Mouse (Mus musculus) lung, postnatal 25 days (tissue): ENCODE measurements around the gene Calm1.
"Not testable (repeated sequence)": the region's sequence is repeated elsewhere in the genome, so short reads cannot be mapped to it uniquely, and the experiment has no call there.

Experiments
- DNase-seq: peaks from one replicate; pipeline ENCODE4 v3.0.0; 2022; ENCODE audit warnings: low spot score

Gene Calm1

DNA sequence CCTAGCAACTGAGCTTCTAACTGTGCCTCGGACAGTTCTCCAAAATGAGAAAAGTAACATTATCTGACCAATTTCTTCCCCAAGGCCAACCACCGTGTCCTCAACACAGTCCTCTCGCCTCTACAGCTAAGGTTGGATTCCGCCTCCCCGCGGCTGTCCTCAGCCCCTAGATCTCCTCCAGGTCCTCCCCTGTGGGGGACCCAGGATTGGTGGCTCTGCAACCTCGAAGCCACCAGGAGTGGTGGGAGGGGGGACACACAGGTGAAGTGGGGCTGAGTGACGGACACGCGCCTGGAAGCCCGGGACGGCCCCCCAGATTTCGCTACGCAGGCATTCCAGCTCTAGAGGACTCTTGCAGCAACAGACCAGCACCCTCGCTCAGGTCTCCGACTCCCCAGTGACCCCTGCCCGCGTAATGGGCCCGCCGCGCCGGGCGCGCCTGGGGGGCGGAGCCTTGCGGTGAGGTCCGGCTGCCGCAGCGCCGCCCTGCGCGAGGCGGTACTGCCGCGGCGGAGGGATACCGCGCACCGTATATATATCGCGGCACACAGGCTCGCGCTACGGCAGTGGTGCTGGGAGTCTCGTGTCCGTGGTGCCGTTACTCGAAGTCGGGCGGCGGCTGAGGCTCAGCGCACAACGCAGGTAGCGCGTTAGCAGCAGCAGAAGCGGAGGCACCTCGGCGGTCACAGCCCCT is at the start of gene Calm1:
Gene Calm1 (plus strand): TSS at position 469 of the 694 bp plus-strand sequence.
- DNase-seq: peak; percentile 93

DNA sequence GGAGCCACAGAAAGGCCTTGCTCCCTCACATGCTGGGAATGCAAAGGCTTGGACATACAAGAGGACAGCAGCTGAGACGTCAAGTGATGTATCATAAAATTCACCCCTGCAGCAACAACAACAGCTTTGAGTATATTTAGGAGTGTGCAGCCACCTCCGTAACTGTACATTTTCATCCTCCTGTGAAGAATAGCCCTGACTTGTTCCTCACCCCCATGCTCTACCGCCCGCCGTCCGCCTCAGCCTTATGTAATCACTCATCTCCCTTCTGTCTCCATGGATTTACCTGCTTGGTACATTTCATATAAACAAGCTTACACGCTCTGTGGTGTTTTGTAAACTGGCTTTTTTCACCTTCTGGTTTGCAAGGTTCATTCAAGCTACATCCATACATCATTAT is 46.8 kb upstream of the Calm1 start:
- no peak for DNase-seq

- DNase-seq: peak; percentile 96
Measured at GRCm38 (mm10) chr12:100159261-100159975, 39.8 kb upstream of the Calm1 start, which contains the start of gene Nrde2. Gene Nrde2 (minus strand): TSS chr12:100159653.

DNA sequence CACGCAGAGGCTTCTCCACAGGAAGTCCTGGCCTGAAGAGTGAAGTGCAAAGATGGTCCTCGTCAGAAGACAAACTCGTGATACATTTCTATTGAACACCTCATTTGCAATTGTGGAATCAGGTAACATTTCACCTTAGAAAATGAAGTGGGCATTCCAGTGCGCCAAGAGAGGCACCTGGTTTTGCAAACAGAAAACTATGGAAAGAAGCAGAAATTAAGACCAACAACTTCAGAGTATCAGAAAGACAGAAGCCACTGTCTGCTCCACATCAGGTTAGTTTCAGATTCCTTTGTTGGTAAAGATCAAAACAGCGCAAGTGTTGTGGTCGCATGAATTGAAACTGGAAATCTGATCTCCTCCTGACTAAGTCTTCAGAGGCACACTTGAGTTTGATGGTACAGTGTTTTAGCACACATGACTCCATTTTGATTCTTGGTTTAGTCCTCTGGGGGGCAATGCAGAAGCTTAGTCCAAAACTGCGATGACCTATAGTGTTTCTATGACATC is 34.2 kb upstream of the Calm1 start:
- DNase-seq: no peak

DNA sequence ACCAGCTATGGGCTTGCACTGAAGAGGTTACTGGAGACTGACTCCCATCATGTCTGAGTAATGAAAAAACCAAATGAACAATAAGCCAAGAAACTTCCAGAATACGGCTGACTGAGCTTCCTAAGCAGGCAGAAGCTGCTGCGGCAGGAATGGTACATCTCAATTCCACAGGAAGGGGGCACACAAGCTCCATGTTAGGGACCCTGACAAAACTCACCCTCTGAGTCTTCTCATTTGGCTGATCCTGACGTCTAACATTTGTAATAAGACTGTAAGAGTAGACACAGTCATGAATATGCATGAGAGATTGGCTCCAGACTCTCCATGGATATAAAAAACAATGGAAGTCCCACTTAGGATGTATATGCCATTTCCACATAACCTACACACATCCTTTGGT is 33.1 kb upstream of the Calm1 start:
- DNase-seq: peak; percentile 59

DNA sequence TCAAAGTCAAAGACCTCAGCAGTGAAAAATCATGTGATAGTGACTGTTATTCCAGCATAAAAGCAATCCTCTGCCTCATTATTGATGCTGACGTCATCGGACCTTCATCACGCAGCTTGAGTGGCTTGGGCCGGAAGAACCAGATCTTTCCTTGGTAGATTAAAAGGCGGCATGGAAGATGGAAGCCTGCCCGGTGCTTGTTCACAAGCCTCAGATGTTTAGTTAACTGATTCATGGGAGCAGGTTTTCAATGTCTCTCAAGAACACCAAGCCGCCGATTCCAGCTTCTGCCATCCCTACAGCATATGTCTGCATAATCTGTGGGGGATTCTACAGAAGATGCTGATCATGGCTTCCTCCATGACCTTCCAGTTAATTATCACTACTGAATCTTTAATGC is 32.3 kb upstream of the Calm1 start:
- DNase-seq: no peak

GRCm38 (mm10) chr12:100167502-100167901 is 31.7 kb upstream of the Calm1 start:
- no peak for DNase-seq

DNA sequence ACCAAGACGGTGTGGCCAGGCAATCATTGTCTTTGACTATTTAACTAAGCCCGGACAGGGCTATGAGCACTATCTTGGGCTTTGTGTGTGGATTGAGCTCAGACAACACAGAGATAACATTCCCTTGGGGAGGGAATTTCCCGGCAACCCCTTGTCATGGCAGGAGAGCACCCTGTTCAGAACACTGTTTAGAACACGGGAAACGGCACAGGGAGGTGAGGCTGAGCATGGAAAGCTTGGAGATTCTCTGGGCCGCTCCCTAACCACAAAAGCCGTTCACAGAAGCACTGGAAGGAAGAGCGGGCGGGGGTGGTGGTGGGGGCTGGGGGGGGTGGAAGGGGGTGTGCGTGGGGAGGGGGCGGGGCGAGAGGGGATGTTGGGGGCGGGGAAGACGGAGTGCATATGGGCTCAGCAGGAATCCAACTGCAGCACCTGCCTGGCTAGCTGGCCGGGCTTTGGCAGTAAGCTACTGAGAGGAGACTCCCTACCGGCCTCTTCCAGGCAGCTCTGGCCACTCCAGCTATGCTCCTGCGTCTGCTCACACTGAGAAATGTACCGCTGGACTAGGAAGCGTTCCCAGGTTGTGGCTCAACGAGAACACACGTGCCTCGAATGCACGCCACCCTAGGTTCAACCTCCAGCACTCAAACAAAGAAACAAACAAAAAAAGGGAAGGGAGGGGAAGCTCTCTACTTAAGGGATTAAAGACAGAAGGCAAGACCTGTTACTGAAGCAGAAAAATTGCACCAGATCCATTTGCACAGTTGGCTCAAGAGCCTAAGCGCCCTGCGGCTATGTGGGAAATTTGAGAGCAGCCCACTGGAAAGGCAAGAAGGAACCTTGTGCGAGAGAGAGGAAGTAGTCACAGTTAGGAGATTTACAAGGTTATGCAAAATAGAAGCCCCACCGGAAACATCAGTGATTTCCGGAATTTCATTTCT is 31.0 kb upstream of the Calm1 start:
- peak; percentile 43 for DNase-seq

- DNase-seq: no peak
Measured at GRCm38 (mm10) chr12:100172481-100172880, 26.8 kb upstream of the Calm1 start.

GRCm38 (mm10) chr12:100176469-100177056 is 22.7 kb upstream of the Calm1 start:
- DNase-seq: no peak

GRCm38 (mm10) chr12:100178898-100179440 is 20.3 kb upstream of the Calm1 start:
- no peak for DNase-seq

GRCm38 (mm10) chr12:100180802-100181201 is 18.4 kb upstream of the Calm1 start:
- no peak for DNase-seq

DNA sequence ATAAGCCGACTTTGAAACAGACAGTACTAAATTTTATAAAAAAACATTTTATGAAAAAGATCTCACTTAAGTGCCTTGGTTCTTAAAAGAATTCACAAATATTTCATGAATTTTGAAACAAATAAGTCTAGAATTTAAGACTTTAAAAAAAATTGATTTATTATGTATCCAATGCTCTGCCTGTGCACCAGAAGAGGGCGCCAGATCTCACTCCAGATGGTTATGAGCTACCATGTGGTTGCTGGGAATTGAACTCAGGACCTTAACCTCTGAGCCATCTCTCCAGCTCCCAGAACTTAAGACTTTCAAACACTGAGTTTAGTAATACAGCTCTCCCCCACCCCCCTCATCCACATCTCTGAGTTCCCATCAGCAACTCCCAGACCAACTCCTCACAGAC is 16.6 kb upstream of the Calm1 start:
- no peak for DNase-seq

DNA sequence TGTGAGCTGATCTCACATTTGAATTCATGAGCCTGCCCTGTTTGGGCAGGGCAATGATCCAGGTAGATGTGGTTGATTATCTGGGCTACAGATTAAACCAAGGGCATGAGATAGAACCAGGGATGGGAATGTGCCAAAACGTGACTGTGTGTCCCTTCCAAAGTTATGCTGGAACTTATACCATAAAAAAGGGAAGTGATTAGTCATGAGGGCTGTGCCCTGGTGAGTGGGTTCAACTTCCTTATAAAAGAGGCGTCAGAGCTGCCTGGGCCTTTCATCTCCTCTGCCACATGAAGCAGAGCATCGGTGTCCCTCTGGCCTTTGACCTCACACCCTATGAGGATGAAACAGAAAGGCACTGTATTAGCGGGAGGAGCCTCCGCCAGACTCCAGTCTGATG is 15.3 kb upstream of the Calm1 start:
- peak; percentile 50 for DNase-seq

DNA sequence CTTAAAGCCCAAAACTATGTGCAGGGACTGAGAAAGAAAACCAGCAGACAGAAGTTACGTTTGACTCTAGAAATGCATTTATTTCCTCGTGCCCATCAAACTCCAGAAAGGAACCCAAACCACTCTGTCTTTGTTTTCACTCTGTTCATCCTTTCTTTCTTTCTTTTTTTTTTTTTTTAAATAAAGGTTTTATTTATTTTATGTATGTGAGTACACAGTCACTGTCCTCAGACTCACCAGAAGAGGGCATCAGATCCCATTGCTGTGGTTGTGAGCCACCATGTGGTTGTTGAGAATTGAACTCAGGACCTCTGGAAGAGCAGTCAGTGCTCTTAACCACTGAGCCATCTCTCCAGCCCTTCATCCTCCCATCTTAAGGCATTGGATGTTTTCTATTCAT is 14.3 kb upstream of the Calm1 start:
- not testable (repeated sequence) for DNase-seq

DNA sequence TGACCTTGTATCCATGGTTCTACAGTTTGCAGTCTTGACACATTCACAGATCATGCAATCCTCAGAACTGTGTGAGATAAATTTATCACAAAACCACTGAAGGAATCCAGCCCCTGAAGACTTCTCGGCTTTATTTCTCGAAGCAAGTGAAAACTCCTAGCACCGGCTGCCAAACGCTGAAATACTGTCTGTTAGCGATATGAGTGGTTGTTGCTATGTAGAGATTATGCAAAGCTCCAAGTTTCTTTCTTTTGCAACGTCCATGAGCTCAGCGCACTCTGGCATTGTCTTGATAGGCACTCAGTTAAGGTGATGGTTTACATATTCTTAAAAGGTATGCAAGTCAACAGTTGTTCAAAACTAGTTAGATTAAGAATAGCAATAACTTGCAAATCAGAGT is 13.3 kb upstream of the Calm1 start:
- peak; percentile 46 for DNase-seq

GRCm38 (mm10) chr12:100186376-100186775 is 12.9 kb upstream of the Calm1 start:
- DNase-seq: peak; percentile 24

DNA sequence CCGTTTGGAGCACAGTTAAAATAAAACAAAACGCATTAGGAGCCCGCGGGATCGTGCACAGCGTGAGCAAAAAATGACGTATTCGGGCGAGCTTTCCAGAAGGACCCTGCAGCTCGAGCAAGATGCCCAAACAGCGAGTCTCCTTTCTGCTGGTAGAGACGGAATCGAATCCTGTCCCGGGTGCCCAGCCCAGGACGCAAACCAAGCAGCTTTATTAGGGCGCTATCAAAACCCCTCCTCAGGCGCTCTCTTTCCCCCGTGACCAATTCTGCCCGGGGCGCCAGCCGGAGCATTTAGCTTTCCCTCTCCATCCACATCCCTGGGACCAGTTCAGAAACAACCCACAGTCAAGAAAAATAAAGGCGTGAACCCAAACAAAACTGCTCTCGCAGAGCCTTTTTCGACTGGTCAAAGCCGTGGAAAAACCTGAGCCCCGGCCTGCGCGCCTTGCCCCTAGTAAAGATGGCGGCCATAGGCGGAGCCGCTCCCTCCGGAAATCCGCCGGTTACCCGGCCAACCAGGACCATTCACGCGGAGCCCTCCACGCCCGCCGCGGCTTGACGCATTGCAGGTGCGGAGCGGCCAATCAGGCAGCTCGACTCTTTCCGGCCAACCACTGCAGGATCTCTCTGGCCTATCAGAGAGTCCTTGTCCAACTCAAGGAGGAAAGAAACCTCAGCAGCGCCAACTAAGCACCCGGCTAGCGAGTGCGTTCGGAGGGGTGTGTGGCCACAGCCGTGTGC is 12.1 kb upstream of the Calm1 start:
- peak; percentile 100 for DNase-seq

- DNase-seq: peak; percentile 35
Measured at GRCm38 (mm10) chr12:100187756-100188430, 11.3 kb upstream of the Calm1 start.

DNA sequence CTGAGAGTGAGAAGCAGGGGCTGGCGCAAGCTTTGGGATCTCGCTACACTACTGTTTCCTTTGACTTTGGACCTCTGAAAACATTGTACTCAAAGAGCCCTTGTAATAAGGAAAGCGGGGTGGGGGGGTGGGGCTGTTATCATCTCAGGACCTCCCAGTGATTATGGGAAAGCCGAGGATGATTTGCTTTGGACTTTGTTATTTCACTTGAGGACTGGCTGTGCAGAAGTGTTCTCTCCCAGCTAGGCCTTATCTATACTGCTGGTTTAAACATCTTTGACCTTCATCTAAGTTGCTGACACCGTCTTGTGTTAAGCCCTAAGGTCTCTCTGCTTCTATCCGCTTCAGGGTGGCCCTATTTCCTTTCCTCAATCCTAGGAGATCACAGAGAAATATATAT is 8.4 kb upstream of the Calm1 start:
- no peak for DNase-seq
